Mouse (Mus musculus): ENCODE results near the gene Casc3. TPM values are rescaled to one million over a fixed set of nuclear protein-coding genes. Genes with fewer than 3 reads are reported as not detected.

The Casc3 gene
- polyA plus RNA-seq, 1 experiment from 2014 or later = 56.3 TPM

- peak overlapping the region; percentile 38 for H3K4me2 ChIP-seq
- no peak overlapping the region for H3K9ac ChIP-seq
- H3K4me1 ChIP-seq = peaks cover 65% of the 10 kb centered on the region
- ATAC-seq (replicated peaks) = peak; percentile 41
- H3K4me3 ChIP-seq = peak overlapping the region; percentile 2; the same call in 1 of the 2 replicates
- H3K36me3 ChIP-seq (replicated peaks) = no peaks in the 10 kb centered on the region
- H3K27me3 ChIP-seq (replicated peaks) = no peaks in the 10 kb centered on the region
- peak overlapping the region; percentile 77 for H3K27ac ChIP-seq
- no peaks in the 10 kb centered on the region for H3K9me3 ChIP-seq
- WGBS = 4% methylated on average over 15 of the region's 15 CpGs
These were observed 18.1 kb upstream of the Casc3 start for GRCm38 (mm10) chr11:98786359-98787214.

GRCm38 (mm10) chr11:98787229-98787628, 17.5 kb upstream of the Casc3 start:
- no peak overlapping the region for H3K4me3 ChIP-seq
- peaks cover 59% of the 10 kb centered on the region for H3K4me1 ChIP-seq
- H3K9ac ChIP-seq = no peak overlapping the region
- H3K9me3 ChIP-seq = no peaks in the 10 kb centered on the region
- H3K27me3 ChIP-seq (replicated peaks) = no peaks in the 10 kb centered on the region
- 25% methylated on average over 7 of the region's 7 CpGs for WGBS
- no peak overlapping the region for H3K27ac ChIP-seq
- H3K36me3 ChIP-seq (replicated peaks) = no peaks in the 10 kb centered on the region
- ATAC-seq (replicated peaks) = no peak
- no peak overlapping the region for H3K4me2 ChIP-seq

DNA sequence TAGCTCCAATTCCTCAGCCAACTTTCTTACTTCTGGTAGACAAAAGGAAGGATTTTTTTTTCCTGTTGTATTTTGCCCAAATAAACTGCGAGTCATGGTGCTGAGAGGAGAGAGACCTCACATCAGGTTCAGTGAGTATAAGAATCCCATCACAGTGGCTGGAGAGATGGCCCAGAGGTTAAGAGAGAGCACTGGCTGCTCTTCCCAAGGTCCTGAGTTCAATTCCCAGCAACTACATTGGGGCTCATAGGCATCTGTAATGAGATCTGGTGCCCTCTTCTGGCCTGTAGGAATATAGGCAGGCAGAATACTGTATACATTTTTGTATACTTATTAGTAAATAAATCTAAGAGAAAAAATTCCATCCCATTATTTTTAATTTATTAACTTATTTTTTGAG, 17.0 kb upstream of the Casc3 start:
- WGBS = 100% methylated on average over 1 of the region's 1 CpGs
- no peak overlapping the region for H3K27ac ChIP-seq
- H3K4me1 ChIP-seq = peaks cover 59% of the 10 kb centered on the region

DNA sequence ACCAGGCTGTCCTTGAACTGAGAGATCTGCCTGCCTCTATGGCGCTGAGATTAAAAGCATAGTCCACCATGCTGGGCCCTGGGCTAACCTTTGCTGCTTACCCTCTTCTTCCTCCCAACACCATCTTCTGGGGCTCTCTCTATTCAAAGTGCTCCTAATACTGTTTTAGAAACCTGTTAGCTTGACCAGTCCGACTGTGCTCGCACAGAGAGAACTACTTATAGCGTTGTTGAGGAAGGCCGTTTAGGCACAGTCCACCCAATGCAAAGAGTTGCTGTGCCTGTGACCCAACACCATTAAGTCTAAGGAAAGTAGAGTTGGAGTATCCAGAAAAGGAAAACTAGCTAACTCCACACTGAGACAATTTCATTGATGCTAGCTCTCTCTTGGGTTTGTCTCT, 16.6 kb upstream of the Casc3 start:
- no peak overlapping the region for H3K9ac ChIP-seq
- H3K27ac ChIP-seq = peak overlapping the region; percentile 53; the same call in 1 of the 2 replicates
- 92% methylated on average over 5 of the region's 5 CpGs for WGBS
- H3K9me3 ChIP-seq = no peaks in the 10 kb centered on the region
- H3K4me1 ChIP-seq = peaks cover 59% of the 10 kb centered on the region
- H3K4me2 ChIP-seq = 0 out of 2 replicates have a peak overlapping the region, but pooled peaks have one; percentile 98
- no peak overlapping the region for H3K4me3 ChIP-seq
- no peaks in the 10 kb centered on the region for H3K36me3 ChIP-seq (replicated peaks)
- no peak for ATAC-seq (replicated peaks)
- H3K27me3 ChIP-seq (replicated peaks) = no peaks in the 10 kb centered on the region

More for the DNA sequence above, 17.0 kb upstream of the Casc3 start:
- ATAC-seq (replicated peaks) = no peak
- Histone ChIP-seq H3K27me3 (replicated peaks) (no peaks in the 10 kb centered on the region), H3K4me2 (no peak overlapping the region), H3K4me3 (no peak overlapping the region), H3K9ac (no peak overlapping the region), H3K9me3 (no peaks in the 10 kb centered on the region), H3K36me3 (replicated peaks) (no peaks in the 10 kb centered on the region)

- peak; percentile 87 for ATAC-seq (replicated peaks)
- H3K9ac ChIP-seq = peak overlapping the region; percentile 15; the same call in 1 of the 2 replicates
These were observed 16.0 kb upstream of the Casc3 start for GRCm38 (mm10) chr11:98788550-98789218.

GRCm38 (mm10) chr11:98789219-98789807, 15.4 kb upstream of the Casc3 start:
- H3K4me2 ChIP-seq = peak overlapping the region; percentile 98
- H3K4me1 ChIP-seq = peaks cover 63% of the 10 kb centered on the region
- under 1% methylated on average over 25 of the region's 25 CpGs for WGBS
- H3K27me3 ChIP-seq (replicated peaks) = no peaks in the 10 kb centered on the region
- no peak for ATAC-seq (replicated peaks)
- H3K36me3 ChIP-seq (replicated peaks) = no peaks in the 10 kb centered on the region
- no peaks in the 10 kb centered on the region for H3K9me3 ChIP-seq
- peak overlapping the region; percentile 63; the same call in 1 of the 2 replicates for H3K27ac ChIP-seq
- H3K9ac ChIP-seq = peak overlapping the region; percentile 38
- H3K4me3 ChIP-seq = peak overlapping the region; percentile 48

More at GRCm38 (mm10) chr11:98788550-98789218, 16.0 kb upstream of the Casc3 start:
- no peaks in the 10 kb centered on the region for H3K27me3 ChIP-seq (replicated peaks)
- H3K27ac ChIP-seq = peak overlapping the region; percentile 53
- no peaks in the 10 kb centered on the region for H3K9me3 ChIP-seq
- peaks cover 59% of the 10 kb centered on the region for H3K4me1 ChIP-seq
- H3K4me2 ChIP-seq = peak overlapping the region; percentile 98
- H3K36me3 ChIP-seq (replicated peaks) = no peaks in the 10 kb centered on the region
- 9% methylated on average over 17 of the region's 18 CpGs for WGBS
- peak overlapping the region; percentile 48 for H3K4me3 ChIP-seq

DNA sequence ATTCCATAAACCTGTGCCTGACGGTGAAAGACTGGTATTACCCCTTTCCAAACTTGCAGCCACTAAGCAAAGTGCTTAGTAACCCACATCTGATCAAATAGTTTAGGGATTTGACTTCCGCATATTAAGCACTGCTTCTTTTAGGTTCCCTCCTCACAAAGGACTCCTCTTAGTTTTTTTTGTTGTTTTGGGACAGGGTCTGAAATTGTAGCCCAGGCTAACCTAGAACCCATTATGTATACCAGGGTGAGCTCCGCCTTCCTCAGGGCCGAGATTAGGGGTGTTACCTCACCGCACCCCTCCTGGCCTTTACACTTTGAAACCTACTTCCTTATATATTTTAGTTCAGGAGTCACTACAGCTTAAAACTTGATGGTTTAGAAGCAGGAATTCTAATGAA, 14.9 kb upstream of the Casc3 start:
- Histone ChIP-seq H3K9ac (no peak overlapping the region), H3K27me3 (replicated peaks) (no peaks in the 10 kb centered on the region), H3K27ac (no peak overlapping the region), H3K4me1 (peaks cover 61% of the 10 kb centered on the region), H3K4me2 (peak overlapping the region; percentile 98), H3K36me3 (replicated peaks) (no peaks in the 10 kb centered on the region), H3K4me3 (peak overlapping the region; percentile 48; the same call in 1 of the 2 replicates), H3K9me3 (no peaks in the 10 kb centered on the region)
- ATAC-seq (replicated peaks) = no peak
- WGBS = 35% methylated on average over 5 of the region's 5 CpGs

GRCm38 (mm10) chr11:98790631-98791205, 14.0 kb upstream of the Casc3 start:
- no peak overlapping the region for H3K9ac ChIP-seq
- H3K4me1 ChIP-seq = peaks cover 54% of the 10 kb centered on the region
- WGBS = 85% methylated on average over 5 of the region's 5 CpGs
- H3K4me3 ChIP-seq = no peak overlapping the region
- H3K27ac ChIP-seq = no peak overlapping the region
- no peak overlapping the region for H3K4me2 ChIP-seq
- ATAC-seq (replicated peaks) = no peak
- H3K9me3 ChIP-seq = no peaks in the 10 kb centered on the region
- H3K27me3 ChIP-seq (replicated peaks) = no peaks in the 10 kb centered on the region
- H3K36me3 ChIP-seq (replicated peaks) = no peaks in the 10 kb centered on the region

DNA sequence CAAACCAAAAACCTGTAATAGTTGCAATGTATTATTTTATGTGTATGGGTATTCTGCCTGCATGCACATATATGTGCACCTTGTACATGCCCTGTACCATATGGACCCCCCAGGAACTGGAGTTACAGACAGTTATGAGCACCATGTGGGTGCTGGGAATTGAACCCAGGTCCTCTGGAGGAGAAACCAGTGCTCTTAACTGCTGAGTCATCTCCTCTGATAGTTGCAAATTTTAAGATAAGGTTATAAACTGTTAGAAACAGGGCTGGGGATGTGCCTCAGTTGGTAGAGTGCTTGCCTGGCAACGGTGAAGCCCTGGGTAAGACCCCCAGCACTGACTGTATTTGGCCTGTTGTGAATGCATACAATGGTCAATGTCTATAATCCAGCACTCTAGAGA, 13.3 kb upstream of the Casc3 start:
- no peak overlapping the region for H3K4me2 ChIP-seq
- no peaks in the 10 kb centered on the region for H3K36me3 ChIP-seq (replicated peaks)
- no peaks in the 10 kb centered on the region for H3K27me3 ChIP-seq (replicated peaks)
- H3K4me1 ChIP-seq = peaks cover 47% of the 10 kb centered on the region
- WGBS = 71% methylated on average over 1 of the region's 1 CpGs
- H3K9ac ChIP-seq = no peak overlapping the region
- no peak overlapping the region for H3K27ac ChIP-seq
- no peak for ATAC-seq (replicated peaks)
- no peaks in the 10 kb centered on the region for H3K9me3 ChIP-seq
- no peak overlapping the region for H3K4me3 ChIP-seq

GRCm38 (mm10) chr11:98792081-98792480, 12.6 kb upstream of the Casc3 start:
- Histone ChIP-seq H3K4me2 (no peak overlapping the region), H3K4me1 (peaks cover 41% of the 10 kb centered on the region), H3K36me3 (replicated peaks) (no peaks in the 10 kb centered on the region), H3K27me3 (replicated peaks) (no peaks in the 10 kb centered on the region), H3K27ac (no peak overlapping the region), H3K9ac (no peak overlapping the region), H3K9me3 (no peaks in the 10 kb centered on the region), H3K4me3 (no peak overlapping the region)
- WGBS = 8% methylated on average over 4 of the region's 4 CpGs
- no peak for ATAC-seq (replicated peaks)

- WGBS = under 1% methylated on average over 30 of the region's 30 CpGs
- no peaks in the 10 kb centered on the region; the same call in 1 of the 2 replicates for H3K36me3 ChIP-seq (replicated peaks)
- H3K27ac ChIP-seq = peak overlapping the region; percentile 99
- H3K9me3 ChIP-seq = no peaks in the 10 kb centered on the region
- peak; percentile 48 for ATAC-seq (replicated peaks)
- peak overlapping the region; percentile 94 for H3K4me3 ChIP-seq
- H3K9ac ChIP-seq = peak overlapping the region; percentile 100
- peaks cover 48% of the 10 kb centered on the region for H3K4me1 ChIP-seq
- no peaks in the 10 kb centered on the region for H3K27me3 ChIP-seq (replicated peaks)
- H3K4me2 ChIP-seq = peak overlapping the region; percentile 98
These were observed 10.2 kb upstream of the Casc3 start for GRCm38 (mm10) chr11:98794469-98795014.
